32 mouse cellular contexts compared by ENCODE assay signal in genomic region chr2:4257604-4258003, GRCm38 (mm10).
"Had no signal": no experiment of that assay in that cellular context is flagged by ENCODE, and none has a peak within 500 bp of the region (broad histone marks: within the 10 kb centered on the region; RNA-seq: fewer than 3 reads in every experiment).

No protein-coding gene starts in this region.

- H3K4me1 ChIP-seq: liver, embryonic 12.5 days; liver, embryonic 13.5 days; liver, embryonic 15.5 days; megakaryocyte, embryonic 14.5 days had no signal

- H3K9ac ChIP-seq: limb, embryonic 12.5 days; limb, embryonic 13.5 days; limb, embryonic 15.5 days; liver, embryonic 12.5 days; liver, embryonic 13.5 days; liver, embryonic 14.5 days; liver, embryonic 15.5 days; liver, postnatal 0 days; lung, embryonic 14.5 days; lung, embryonic 15.5 days; midbrain, embryonic 12.5 days; midbrain, embryonic 13.5 days; midbrain, embryonic 15.5 days; neural tube, embryonic 12.5 days; neural tube, embryonic 13.5 days had no signal

- H3K27ac ChIP-seq: limb, embryonic 10.5 days; limb, embryonic 12.5 days; limb, embryonic 13.5 days; limb, embryonic 15.5 days; liver, embryonic 12.5 days; liver, embryonic 13.5 days; liver, embryonic 14.5 days; liver, embryonic 15.5 days; lung, embryonic 15.5 days; macrophage; midbrain, embryonic 10.5 days; midbrain, embryonic 12.5 days; midbrain, embryonic 13.5 days; midbrain, embryonic 15.5 days; neural tube, embryonic 12.5 days; neural tube, embryonic 13.5 days had no signal

- DNase-seq: left cerebral cortex, postnatal 4 days; liver, embryonic 13.5 days; liver, postnatal 0 days; lung, adult 18-20 months; lung, adult 2 months; lung, embryonic 14.5 days; lung, postnatal 10 days; lung, postnatal 14 days; lung, postnatal 36 days; lung, postnatal 4 days; midbrain, embryonic 14.5 days had no signal

- H3K4me3 ChIP-seq: limb, embryonic 10.5 days; limb, embryonic 12.5 days; limb, embryonic 13.5 days; limb, embryonic 15.5 days; liver, embryonic 12.5 days; liver, embryonic 13.5 days; liver, embryonic 15.5 days; lung, embryonic 15.5 days; megakaryocyte, embryonic 14.5 days; midbrain, embryonic 10.5 days; midbrain, embryonic 12.5 days; midbrain, embryonic 13.5 days; midbrain, embryonic 15.5 days; myocyte; neural tube, embryonic 12.5 days; neural tube, embryonic 13.5 days had no signal

- ATAC-seq: liver, embryonic 12.5 days; liver, postnatal 0 days; lung, postnatal 0 days; midbrain, embryonic 13.5 days; midbrain, embryonic 15.5 days; midbrain, embryonic 16.5 days had no signal

- H3K4me2 ChIP-seq: limb, embryonic 12.5 days; limb, embryonic 13.5 days; limb, embryonic 15.5 days; liver, embryonic 11.5 days; liver, embryonic 12.5 days; liver, embryonic 13.5 days; liver, embryonic 15.5 days; lung, embryonic 14.5 days; lung, embryonic 15.5 days; midbrain, embryonic 11.5 days; midbrain, embryonic 12.5 days; midbrain, embryonic 13.5 days; midbrain, embryonic 15.5 days; neural tube, embryonic 12.5 days; neural tube, embryonic 13.5 days had no signal

- H3K27me3 ChIP-seq: limb, embryonic 12.5 days; limb, embryonic 13.5 days; limb, embryonic 15.5 days; liver, embryonic 12.5 days; liver, embryonic 13.5 days; liver, embryonic 15.5 days; lung, embryonic 15.5 days; megakaryocyte, embryonic 14.5 days; midbrain, embryonic 13.5 days; midbrain, embryonic 15.5 days; neural tube, embryonic 12.5 days; neural tube, embryonic 13.5 days had no signal

- H3K9me3 ChIP-seq: limb, embryonic 10.5 days; limb, embryonic 12.5 days; limb, embryonic 13.5 days; limb, embryonic 15.5 days; liver, embryonic 12.5 days; liver, embryonic 13.5 days; liver, embryonic 15.5 days; lung, embryonic 15.5 days; megakaryocyte, embryonic 14.5 days; midbrain, embryonic 10.5 days; midbrain, embryonic 12.5 days; midbrain, embryonic 13.5 days; midbrain, embryonic 15.5 days; neural tube, embryonic 12.5 days; neural tube, embryonic 13.5 days had no signal

- H3K36me3 ChIP-seq: limb, embryonic 10.5 days; limb, embryonic 12.5 days; limb, embryonic 13.5 days; limb, embryonic 15.5 days; liver, embryonic 12.5 days; liver, embryonic 13.5 days; liver, embryonic 15.5 days; lung, embryonic 15.5 days; midbrain, embryonic 10.5 days; midbrain, embryonic 12.5 days; midbrain, embryonic 13.5 days; midbrain, embryonic 15.5 days; neural tube, embryonic 12.5 days; neural tube, embryonic 13.5 days had no signal
